Mouse (Mus musculus): Measurements from ENCODE around the gene Med29. TPM values are rescaled to one million over a fixed set of nuclear protein-coding genes. Genes with fewer than 3 reads are reported as not detected.

The Med29 gene
- polyA plus RNA-seq, 1 experiment from 2014 or later: 44.2 TPM

GRCm38 (mm10) chr7:28436271-28436904 lies 43.9 kb upstream of the Med29 start:
- Histone ChIP-seq H3K4me1 (replicated peaks; ENCODE audit: control insufficient read depth, insufficient read depth, low read length) (no peaks in the 10 kb centered on the region; the same call in 1 of the 2 replicates), H3K4me3 (ENCODE audit: low read depth, low read length) (peak overlapping the region; percentile 87), H3K9me3 (ENCODE audit: control insufficient read depth) (no peaks in the 10 kb centered on the region), H3K27ac (ENCODE audit: low read depth, low read length) (peak overlapping the region; percentile 76), H3K36me3 (ENCODE audit: control insufficient read depth, insufficient read depth) (no peaks in the 10 kb centered on the region; the same call in 1 of the 2 replicates), H3K4me2 (replicated peaks; ENCODE audit: low read depth) (peak overlapping the region; percentile 94), H3K9ac (ENCODE audit: low read depth, low read length) (peak overlapping the region; percentile 94), H3K27me3 (replicated peaks; ENCODE audit: control insufficient read depth, insufficient read depth, low read length) (no peaks in the 10 kb centered on the region)
- ATAC-seq: peak; percentile 98
- peak; percentile 82 for TF ChIP-seq CTCF (IDR thresholded peaks at IDR 0.05; ENCODE audit: low read depth)
- 0% methylated on average over 41 of the region's 64 CpGs for WGBS

DNA sequence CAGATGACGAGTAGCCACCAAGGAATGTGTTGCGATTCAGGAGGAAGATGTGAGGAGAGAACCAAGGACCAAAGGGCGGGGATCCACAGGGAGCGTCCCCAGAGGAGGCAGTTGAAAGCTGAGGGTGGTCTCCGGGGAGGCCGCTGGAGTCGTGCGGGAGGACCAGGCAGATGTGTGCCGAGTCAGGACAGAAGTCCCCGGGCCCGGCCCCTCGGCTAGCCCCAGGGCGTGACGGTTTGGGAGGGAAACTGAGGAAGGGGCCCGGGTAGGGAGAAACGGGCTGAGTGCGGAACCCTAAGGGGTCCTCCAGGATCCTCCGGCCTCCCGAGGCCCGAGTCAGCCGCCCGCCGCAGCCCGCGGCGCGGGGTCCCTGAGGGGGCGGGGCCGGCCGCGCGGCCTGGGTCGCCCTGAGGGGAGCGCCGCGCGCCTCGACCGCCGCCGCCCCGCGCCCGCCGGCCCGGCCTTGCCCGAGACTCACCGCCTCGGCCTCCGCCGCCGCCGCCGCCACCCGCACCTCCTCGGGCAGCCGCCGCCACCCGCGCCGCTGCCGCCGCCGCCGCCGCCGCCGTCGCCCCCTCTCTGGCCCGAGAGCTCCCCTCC lies 43.3 kb upstream of the Med29 start:
- Histone ChIP-seq H3K4me1 (replicated peaks; ENCODE audit: control insufficient read depth, insufficient read depth, low read length) (no peaks in the 10 kb centered on the region; the same call in 1 of the 2 replicates), H3K4me2 (replicated peaks; ENCODE audit: low read depth) (peak overlapping the region; percentile 94), H3K4me3 (ENCODE audit: low read depth, low read length) (peak overlapping the region; percentile 87), H3K27ac (ENCODE audit: low read depth, low read length) (no peak overlapping the region), H3K27me3 (replicated peaks; ENCODE audit: control insufficient read depth, insufficient read depth, low read length) (no peaks in the 10 kb centered on the region), H3K36me3 (ENCODE audit: control insufficient read depth, insufficient read depth) (no peaks in the 10 kb centered on the region; the same call in 1 of the 2 replicates), H3K9ac (ENCODE audit: low read depth, low read length) (peak overlapping the region; percentile 94), H3K9me3 (ENCODE audit: control insufficient read depth) (no peaks in the 10 kb centered on the region)
- peak; percentile 14; the same call in 1 of the 2 replicates for ATAC-seq
- 0% methylated on average over 32 of the region's 70 CpGs for WGBS
- TF ChIP-seq CTCF (IDR thresholded peaks at IDR 0.05; ENCODE audit: low read depth): no peak

GRCm38 (mm10) chr7:28432252-28432651 lies 39.7 kb upstream of the Med29 start:
- 80% methylated on average over 2 of the region's 2 CpGs for WGBS
- Histone ChIP-seq H3K27me3 (replicated peaks; ENCODE audit: control insufficient read depth, insufficient read depth, low read length) (no peaks in the 10 kb centered on the region), H3K9ac (ENCODE audit: low read depth, low read length) (no peak overlapping the region), H3K27ac (ENCODE audit: low read depth, low read length) (no peak overlapping the region), H3K36me3 (ENCODE audit: control insufficient read depth, insufficient read depth) (no peaks in the 10 kb centered on the region; the same call in 1 of the 2 replicates), H3K4me3 (ENCODE audit: low read depth, low read length) (no peak overlapping the region), H3K4me2 (replicated peaks; ENCODE audit: low read depth) (no peak overlapping the region), H3K9me3 (ENCODE audit: control insufficient read depth) (no peaks in the 10 kb centered on the region), H3K4me1 (replicated peaks; ENCODE audit: control insufficient read depth, insufficient read depth, low read length) (no peaks in the 10 kb centered on the region; the same call in 1 of the 2 replicates)
- no peak for TF ChIP-seq CTCF (IDR thresholded peaks at IDR 0.05; ENCODE audit: low read depth)
- no peak for ATAC-seq

GRCm38 (mm10) chr7:28430512-28430911 lies 38.0 kb upstream of the Med29 start:
- Histone ChIP-seq H3K27me3 (replicated peaks; ENCODE audit: control insufficient read depth, insufficient read depth, low read length) (no peaks in the 10 kb centered on the region), H3K9ac (ENCODE audit: low read depth, low read length) (no peak overlapping the region), H3K9me3 (ENCODE audit: control insufficient read depth) (no peaks in the 10 kb centered on the region), H3K36me3 (ENCODE audit: control insufficient read depth, insufficient read depth) (no peaks in the 10 kb centered on the region; the same call in 1 of the 2 replicates), H3K4me3 (ENCODE audit: low read depth, low read length) (no peak overlapping the region), H3K27ac (ENCODE audit: low read depth, low read length) (no peak overlapping the region), H3K4me1 (replicated peaks; ENCODE audit: control insufficient read depth, insufficient read depth, low read length) (no peaks in the 10 kb centered on the region; the same call in 1 of the 2 replicates), H3K4me2 (replicated peaks; ENCODE audit: low read depth) (no peak overlapping the region)
- no peak for ATAC-seq
- no peak for TF ChIP-seq CTCF (IDR thresholded peaks at IDR 0.05; ENCODE audit: low read depth)
- WGBS: 63% methylated on average over 1 of the region's 1 CpGs

DNA sequence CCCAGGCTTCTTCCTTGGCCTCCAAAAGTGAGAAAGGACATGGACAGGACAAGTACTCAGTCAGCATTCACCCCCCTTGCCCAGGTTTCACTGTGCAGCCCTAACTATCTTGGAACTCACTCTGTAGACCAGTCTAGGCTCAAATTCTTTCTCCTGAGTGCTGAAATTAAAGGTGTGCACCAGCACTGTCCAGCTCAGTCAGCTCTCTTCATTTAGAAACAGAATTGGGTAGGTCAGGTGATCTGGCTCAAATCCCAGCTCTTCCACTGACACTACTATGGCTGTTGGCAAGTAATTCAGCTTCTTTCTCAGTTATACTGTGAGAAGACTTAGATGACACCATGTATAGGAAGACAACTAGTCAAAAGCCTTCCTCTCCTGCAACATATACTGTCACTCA lies 35.2 kb upstream of the Med29 start:
- no peak for TF ChIP-seq CTCF (IDR thresholded peaks at IDR 0.05; ENCODE audit: low read depth)
- Histone ChIP-seq H3K27ac (ENCODE audit: low read depth, low read length) (no peak overlapping the region), H3K4me1 (replicated peaks; ENCODE audit: control insufficient read depth, insufficient read depth, low read length) (no peaks in the 10 kb centered on the region), H3K9me3 (ENCODE audit: control insufficient read depth) (no peaks in the 10 kb centered on the region), H3K4me3 (ENCODE audit: low read depth, low read length) (no peak overlapping the region), H3K4me2 (replicated peaks; ENCODE audit: low read depth) (no peak overlapping the region), H3K27me3 (replicated peaks; ENCODE audit: control insufficient read depth, insufficient read depth, low read length) (no peaks in the 10 kb centered on the region), H3K9ac (ENCODE audit: low read depth, low read length) (no peak overlapping the region), H3K36me3 (ENCODE audit: control insufficient read depth, insufficient read depth) (peaks cover 13% of the 10 kb centered on the region)
- ATAC-seq: no peak

DNA sequence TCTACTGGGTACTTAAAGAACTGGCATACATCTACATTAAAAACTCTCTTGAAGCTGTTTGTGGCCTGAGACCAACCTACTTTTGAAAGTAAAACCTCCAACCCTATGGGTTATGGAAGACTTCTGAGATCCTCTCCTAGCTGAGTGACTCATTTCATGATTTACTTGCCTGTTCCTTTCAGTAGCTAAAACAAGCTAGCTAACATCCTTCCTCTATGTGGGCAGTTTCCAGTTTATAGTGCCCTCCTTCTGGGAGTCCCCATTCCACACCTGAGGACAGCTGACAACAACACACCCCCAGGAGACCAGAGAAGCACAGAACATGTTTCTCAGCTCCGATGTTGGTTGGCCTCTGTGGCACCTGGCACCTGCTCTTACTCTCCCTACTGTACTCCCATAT lies 30.5 kb upstream of the Med29 start:
- 96% methylated on average over 1 of the region's 1 CpGs for WGBS
- Histone ChIP-seq H3K4me1 (replicated peaks; ENCODE audit: control insufficient read depth, insufficient read depth, low read length) (no peaks in the 10 kb centered on the region), H3K4me3 (ENCODE audit: low read depth, low read length) (no peak overlapping the region), H3K36me3 (ENCODE audit: control insufficient read depth, insufficient read depth) (peaks cover 23% of the 10 kb centered on the region), H3K9me3 (ENCODE audit: control insufficient read depth) (no peaks in the 10 kb centered on the region), H3K4me2 (replicated peaks; ENCODE audit: low read depth) (no peak overlapping the region), H3K9ac (ENCODE audit: low read depth, low read length) (no peak overlapping the region), H3K27ac (ENCODE audit: low read depth, low read length) (no peak overlapping the region), H3K27me3 (replicated peaks; ENCODE audit: control insufficient read depth, insufficient read depth, low read length) (no peaks in the 10 kb centered on the region)
- no peak for TF ChIP-seq CTCF (IDR thresholded peaks at IDR 0.05; ENCODE audit: low read depth)
- ATAC-seq: no peak

All from intestine, postnatal 0 days (tissue).